Mouse (Mus musculus): ENCODE measurements at regions not wholly inside any gene's neighbourhood (a gene's known extent, or its start where the extent isn't known, plus 50 kb on each side); places are given as distances from the start of the nearest gene placed in this dataset.

DNA sequence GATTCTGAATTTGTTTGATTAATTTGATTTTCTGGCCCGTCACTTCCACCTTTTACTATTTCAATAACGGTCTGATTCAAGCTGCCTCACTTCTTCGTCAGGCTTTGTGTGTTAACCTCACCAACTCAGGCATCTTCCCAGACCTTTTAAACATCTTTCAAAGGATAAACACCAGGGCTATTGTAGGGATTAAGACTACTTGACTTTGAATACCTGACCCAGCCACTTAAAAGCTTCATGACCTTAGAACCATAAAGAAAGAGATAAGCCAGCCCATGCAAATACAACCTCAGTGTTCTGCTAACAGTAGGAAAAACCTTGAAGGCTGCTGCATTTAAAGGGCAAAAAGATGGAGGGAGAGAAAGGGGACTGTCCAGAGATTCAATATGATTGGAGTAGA lies 386.9 kb upstream of the Castor2 start:
- no peak for DNase-seq (ENCODE audit: low spot score in 2 of 2)

DNA sequence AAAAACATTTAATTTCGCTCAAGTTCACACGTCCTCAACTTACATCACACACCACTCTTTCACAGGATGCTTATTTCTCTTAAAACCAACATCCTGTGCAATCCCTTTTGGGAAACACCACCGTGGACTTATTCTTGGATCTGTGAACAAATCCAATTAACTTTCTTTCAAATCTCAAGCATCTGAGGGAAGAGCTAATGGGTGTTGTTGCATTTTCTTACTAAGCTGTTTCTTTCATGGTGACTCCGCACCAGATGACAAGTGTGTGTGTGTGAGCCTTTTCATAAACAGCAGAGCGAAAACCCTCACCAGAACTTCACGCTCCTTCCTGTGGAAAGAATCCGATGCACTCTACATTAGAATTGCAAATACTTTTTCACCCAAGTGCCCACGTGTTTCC lies 390.6 kb upstream of the Castor2 start:
- no peak for DNase-seq (ENCODE audit: low spot score in 2 of 2)

DNA sequence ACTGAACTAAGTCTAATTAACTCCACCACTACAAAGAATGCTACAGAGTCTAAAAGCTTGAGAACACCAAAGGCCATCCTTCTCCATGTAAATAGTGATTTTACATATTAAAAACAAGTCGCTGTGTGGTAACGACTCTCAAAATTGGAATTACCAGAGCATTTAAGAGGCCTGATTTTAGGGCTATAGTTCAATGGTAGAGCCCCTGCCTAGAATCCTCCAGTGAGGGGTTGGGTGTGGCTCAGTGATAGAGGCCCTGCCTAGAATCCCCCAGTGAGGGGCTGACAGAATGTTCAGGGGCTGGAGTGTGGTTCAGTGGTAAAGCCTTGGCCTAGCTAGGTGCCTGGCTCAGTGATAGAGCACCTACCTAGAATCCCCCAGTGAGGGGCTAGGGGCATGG lies 413.3 kb upstream of the Castor2 start:
- no peak for DNase-seq (ENCODE audit: low spot score in 2 of 2)

DNA sequence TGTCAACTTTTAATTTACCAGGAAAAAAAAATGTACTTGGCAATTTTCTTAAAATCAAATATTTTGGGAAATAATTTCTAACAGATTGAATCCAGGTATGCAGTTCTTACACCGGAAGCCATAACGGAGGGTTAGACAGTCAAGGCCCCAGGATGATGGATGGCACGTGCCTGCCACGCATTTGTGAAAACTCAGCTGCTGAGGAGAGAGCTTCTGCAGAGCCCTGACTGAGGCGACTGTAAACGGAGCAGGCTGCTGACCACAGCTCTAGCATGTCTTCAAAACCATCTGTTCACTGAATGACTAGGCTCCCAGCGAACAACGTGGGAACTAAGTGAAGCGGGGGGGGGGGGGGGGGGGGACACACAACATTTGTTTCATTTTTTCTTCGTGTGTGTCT lies 416.5 kb upstream of the Castor2 start:
- DNase-seq (ENCODE audit: low spot score in 2 of 2), result no peak

DNA sequence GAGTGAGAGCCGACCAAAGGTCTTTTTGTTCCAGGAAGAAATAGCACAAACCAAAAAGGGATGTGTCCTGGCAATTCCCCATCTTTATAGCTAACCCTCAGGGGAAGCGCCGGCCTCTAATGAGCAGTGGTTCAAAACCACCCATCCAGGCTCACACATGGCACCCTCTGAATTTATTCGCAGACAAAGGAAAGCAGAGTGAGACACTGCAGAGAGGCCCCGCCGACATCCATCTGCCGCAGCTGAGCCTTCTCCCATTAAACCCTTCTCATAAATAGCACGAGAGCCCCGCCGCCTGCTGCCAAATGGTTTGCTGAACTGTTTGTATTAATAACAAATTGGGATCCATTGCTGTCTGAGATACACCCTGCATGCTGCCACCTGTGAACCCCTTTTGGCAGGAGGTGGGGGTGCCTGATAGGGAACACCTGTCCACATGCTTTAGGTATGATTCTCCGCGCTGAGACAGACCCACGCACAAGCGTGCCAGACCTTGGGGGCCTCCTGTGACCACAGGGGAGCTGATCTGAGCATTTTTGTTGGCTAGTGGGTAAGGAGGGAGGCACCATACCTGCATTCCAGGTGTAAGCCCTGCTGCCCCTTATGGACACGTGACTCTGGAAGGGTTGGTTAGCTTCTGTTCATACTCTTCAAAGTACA lies 422.6 kb upstream of the Castor2 start:
- DNase-seq (ENCODE audit: low spot score in 2 of 2), result no peak

DNA sequence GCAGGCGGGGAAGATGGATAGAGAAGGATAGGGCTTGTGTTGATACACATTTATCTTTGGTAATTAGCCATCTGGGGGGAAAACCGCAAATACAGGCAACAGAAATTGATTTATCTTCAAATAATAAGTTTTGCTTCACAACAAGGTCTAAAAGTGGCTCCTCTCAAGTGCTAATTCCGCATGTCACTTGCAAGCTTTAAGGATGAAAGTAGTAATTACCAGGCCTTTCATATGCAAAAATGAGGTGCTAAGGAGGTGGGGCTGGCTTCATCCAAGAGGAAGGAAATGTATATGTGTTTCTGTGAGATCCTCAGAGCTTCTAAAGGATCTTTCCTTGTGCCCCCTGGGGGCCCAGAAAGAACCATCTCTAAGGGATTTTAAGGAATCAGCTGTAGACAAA lies 423.9 kb upstream of the Castor2 start:
- no peak for DNase-seq (ENCODE audit: low spot score in 2 of 2)

DNA sequence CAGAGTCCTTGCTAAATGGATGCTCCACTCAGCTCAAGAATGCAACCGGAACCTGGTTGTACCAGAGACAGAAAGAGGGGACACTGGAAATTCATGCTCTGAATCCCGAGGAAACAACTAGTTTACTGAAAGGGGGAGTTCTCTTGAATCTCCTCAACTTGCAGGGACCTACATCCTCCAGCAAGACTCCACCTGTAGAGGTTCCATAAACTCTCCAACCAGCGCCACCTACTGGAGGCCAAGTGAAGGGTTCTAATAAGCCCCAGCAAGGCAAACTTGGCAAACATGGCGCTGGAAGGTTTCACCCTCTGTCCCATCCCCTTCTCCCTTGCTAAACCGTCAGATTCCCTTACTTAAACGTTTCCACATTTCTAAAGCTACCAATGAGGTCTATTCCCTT lies 433.0 kb upstream of the Castor2 start:
- DNase-seq (ENCODE audit: low spot score in 2 of 2), result no peak

DNA sequence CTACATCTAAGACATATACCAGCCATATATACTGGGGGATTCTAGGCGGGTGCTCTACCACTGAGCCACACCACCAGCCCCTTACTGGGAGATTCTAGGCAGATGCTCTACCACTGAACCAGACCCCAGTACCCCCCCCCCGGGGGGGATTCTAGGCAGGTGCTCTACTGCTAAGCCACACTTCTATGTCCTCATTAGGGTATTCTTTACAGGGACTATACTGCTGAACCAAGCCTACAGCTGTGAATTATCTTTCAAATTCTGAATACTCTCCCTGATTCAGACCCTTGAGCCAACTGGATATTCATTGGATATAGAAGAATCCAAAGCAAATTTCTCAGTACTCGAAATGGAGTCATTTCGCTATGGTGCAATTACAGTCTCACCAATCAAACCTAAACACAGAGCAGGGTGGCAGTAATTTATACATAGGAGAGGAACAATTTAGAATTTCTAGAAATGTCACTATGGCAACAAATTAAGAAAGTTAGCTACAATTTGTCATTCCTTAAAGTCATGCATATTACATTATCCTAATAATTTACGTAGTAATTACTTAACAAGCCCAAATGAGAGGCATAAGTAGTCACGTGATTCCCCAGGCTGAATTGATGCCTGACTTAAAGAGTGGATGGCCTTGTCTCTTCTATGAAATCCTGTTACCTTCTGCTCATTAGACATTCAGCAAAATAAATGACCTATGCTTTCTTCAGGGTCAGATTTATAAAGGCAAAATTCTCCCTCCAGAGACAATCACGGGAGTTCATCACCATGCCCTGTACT lies 436.8 kb upstream of the Castor2 start:
- no peak for DNase-seq (ENCODE audit: low spot score in 2 of 2)

DNA sequence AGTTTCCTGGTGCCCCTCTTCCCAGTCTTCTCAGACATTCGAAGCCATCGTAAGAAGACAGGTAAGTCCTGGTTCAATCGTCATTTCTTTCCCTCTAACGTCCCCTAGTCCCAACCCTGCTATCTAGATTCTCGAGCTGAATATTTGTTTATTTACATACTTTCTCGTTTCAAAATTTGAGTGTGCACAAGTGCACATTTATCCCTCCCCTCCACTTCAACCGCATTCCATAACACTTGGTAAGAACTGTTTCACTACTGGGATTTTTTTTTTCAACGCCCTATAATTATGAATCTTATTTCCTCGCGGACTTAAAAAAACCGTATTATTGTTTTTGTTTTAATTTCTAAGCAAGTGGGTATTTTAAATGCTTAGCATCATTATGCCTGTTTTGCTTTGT lies 439.2 kb upstream of the Castor2 start:
- DNase-seq (ENCODE audit: low spot score in 2 of 2), result no peak

DNA sequence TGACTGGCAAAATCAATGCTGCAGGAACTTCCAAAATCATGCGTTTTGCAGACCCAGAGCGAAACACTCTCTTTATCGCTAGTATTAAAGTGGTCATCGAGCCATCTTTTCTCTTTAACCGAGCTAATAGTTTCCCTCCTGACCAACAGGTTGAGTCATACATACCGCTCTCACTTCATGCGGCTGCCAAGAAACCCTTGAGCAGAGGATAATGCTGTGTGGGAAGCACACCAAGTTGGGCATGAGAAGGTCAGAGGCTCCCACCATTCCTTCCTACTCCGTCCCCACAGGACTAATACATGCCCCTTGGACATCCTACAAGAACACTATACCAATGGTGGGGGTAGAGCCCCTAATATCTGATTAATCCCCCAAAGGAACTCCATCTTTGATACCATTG lies 442.7 kb upstream of the Castor2 start:
- DNase-seq (ENCODE audit: low spot score in 2 of 2), result no peak

DNA sequence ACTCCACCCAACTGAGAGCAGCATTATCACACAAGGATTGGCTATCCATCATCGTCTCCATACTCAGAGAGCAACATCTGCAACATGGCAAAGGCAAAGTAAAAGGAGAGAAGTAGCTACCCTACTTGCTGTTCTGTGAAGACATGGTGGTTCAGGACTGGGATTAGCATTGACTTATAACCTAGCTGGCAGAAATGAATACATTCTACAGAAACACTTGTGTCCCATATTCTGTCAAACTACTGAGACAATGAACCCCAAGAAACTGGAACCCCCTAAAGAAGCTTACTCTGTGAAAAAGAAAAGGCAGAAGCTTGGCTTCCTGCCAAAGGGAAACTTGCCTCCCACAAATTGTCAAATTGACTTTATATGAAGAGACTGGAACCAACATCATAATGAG lies 446.1 kb upstream of the Castor2 start:
- DNase-seq (ENCODE audit: low spot score in 2 of 2), result no peak

DNA sequence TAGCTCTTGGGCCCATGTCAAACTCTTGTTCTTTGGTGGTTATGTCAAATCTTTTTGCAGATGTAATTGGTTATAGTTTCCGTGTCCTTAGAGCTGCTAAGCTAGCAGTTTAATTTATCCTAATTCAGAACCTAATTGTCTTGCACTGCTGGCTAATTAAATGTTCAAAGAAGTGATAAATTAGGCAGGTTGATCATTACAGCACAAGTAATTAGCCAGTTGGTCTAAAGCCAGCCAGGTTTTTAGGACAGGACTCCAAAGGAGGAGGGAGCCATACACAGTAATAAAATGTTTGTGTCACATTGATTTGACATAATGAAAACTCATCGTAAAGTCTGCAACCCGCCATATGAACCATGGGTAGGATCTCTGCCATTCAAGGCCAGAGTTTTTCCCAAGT lies 449.3 kb upstream of the Castor2 start:
- DNase-seq (ENCODE audit: low spot score in 2 of 2), result no peak

DNA sequence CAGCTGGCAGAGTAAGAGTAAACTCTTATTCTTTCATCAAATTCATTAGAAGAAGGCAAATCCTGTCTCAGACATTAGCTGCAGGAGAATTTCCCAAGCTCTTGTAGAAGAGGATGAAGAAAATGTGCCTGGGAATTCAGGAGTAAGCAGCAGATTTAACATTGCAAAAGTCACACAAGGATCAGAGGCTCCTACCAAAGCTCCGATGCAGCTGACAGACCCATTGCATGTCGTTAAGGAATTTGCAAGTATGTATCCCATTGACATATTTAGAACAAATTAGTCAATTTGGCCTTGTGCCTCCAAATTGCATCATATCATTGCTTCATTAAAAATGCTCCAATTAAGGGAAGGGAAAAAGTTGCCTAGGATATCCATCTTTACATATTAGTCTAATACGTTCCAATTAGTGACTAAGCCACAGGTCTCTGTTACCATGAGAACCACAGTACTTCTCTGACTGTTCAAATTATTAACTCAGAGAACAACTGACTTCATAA lies 453.8 kb upstream of the Castor2 start:
- DNase-seq (ENCODE audit: low spot score in 2 of 2), result no peak

DNA sequence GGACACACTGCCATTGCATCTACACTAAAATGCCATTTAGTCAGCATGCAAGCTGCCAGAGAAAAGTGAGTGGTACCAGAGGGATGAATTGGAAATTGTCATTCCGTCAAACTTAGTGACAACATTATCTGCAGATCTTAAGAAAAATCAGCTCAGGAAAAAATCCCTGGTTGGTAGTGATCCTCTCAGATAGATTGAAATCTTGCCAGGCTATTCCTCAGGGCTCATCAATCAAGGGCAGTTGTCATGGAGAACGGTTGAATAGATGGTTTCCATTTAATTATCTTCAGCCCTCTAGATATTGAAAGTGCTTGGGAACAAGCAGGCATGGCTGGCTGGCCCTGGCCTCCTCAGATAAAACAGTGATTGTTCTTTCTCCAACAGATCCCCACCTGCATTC lies 456.2 kb upstream of the Castor2 start:
- DNase-seq (ENCODE audit: low spot score in 2 of 2), result no peak

DNA sequence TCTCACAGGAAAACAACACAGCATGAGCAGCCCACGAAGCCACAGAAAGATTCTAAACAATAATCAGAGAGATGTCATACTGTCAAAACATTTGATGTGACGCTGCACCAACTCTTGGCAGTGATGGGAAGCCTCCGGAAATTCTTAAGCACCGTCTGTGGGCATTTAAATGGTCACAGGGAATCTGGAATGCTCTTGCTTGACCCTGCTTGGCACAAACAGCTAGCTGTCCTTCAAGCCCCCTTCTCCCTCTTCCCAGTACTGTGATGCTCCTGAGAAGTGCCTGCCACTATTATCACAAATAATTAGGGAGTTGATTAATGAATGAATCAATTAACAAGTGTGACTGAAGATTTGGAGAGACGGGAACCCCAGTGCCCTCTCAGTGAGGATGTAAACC lies 465.0 kb upstream of the Castor2 start:
- DNase-seq (ENCODE audit: low spot score in 2 of 2), result no peak

DNA sequence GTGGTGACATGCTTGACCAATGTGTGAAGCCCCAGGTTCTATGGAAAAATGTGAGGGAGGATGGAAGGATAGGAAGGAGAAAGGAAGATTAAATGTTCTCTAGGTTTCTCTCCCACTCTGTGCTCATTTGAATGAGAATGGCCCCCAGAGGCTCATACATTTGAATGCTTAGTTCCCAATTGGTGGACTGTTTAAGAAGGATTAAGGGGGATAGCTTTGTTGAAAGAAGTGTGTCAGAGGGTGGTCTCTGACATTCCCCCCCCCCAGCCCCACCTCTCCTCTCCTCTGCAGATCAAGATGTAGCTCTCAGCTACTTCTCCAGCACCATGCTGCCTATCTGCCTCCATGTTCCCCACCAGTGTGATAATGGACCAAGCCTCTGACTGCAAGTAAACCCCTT lies 467.7 kb upstream of the Castor2 start:
- DNase-seq (ENCODE audit: low spot score in 2 of 2), result no peak

DNA sequence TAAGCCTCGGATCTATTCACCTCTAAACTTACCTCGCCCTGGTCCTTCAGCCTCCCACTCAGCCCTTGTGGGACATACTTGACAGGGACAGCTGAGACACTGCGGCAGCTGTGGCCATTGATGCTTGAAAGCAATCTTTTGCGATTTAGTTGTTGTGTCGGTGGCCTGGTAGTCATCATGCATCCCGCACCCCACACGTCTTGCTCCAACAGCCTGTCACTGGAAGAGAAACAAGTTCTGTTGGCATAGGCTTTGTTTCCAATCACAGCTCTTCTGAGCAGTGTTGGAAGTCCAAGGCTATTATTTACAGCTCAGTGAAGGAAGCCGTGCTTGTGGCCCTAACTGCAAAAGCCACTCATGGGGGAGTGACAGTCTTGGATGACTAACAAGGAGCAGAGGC lies 480.2 kb upstream of the Castor2 start:
- DNase-seq (ENCODE audit: low spot score in 2 of 2), result no peak

DNA sequence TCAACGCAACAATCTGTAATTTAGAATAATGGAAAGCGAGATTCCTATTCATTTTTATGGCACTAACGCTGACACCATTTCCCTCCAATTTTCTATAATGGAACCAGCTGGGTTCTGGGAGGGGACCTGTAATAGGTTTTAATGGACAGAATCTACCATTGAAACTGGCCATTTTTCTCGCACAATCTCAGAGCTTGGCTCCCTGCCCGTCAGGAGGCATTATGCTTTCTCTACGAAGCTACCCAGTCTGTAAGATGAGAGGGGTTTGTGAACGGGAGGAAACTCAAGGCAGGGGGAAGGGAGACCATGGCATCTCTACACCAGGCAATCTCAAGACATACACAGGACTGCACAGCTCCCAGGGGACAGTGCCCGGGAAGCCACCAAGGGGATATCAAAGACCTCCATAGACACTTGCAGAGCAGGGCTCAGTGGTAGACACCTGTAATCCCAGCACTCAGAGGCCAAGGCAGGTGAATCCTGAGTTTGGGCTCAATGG lies 498.2 kb upstream of the Castor2 start:
- no peak for DNase-seq (ENCODE audit: low spot score in 2 of 2)

DNA sequence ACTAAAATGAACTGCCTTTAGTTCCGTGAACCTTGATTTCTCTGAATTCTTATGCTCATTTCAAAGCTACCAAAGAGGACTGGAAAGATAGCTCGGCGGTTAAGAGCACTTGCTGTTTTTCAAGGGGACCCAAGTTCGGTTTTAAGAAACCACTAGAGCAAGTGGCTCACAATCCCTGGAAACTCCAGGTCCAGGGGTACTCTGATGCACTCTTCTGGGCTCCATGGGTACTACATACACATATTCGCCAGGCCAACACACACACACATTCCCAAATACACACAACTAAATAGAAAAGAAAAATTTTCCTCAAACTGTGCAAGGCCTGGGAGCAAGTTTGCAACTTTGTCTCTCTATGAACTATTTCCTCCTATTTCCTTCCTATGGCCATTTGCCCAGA lies 498.9 kb upstream of the Castor2 start:
- no peak for DNase-seq (ENCODE audit: low spot score in 2 of 2)

DNA sequence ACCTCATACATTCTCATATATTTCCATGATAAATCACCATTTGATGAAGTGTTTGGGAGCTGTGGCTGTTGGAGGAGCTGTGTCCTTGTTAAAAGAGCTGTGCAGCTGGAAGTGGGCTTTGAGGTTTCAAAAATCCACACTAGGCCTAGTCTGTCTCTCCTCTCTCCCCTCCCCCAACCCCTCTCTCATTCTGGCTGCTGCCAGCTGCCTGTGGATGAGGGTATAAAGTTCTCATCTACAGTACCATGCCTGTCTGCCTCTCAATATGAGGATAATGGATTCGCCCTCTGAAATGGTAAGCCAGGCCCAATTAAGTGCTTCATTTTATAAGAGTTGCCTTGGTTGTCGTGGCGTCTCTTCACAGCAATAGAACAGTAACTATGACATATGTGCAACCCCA lies 501.4 kb upstream of the Castor2 start:
- no peak for DNase-seq (ENCODE audit: low spot score in 2 of 2)

DNA sequence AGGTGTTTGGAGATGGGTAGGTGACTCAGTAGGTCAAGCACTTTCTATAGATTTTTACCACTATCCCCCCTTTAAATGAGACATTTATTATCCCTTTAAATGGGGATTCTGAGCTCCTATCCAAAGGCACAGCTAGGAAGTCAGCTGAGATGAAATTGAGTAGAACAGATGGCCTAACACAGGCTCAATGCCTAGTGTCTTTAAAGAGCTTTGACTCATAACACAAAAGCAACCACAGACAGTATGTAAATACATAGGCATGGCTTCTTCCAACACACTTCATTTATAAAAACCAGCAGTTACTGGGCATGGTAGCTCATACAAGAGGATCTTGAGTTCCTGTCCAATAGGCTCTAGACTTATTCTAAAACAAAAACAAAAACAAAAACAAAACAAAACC lies 513.0 kb upstream of the Castor2 start:
- no peak for DNase-seq (ENCODE audit: low spot score in 2 of 2)

DNA sequence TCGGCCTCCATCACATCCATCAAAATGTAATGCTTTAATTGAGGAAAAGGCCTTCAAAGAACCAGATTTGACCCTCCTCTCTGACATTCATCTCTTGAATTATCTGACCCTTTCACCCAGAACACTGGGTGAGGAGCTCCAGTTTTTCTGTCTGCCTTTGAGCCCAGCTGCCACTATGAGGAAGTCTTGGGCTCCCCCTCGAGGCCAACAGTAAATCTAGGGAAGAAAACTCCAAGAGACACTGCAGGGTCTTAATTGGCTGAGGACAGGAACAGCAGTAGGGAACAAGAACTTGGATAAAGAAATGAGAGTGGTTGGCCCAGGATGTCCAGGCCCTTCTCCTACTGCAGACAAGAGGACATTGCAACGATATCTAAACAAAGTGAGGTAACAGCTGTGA lies 514.3 kb upstream of the Castor2 start:
- DNase-seq (ENCODE audit: low spot score in 2 of 2), result no peak

DNA sequence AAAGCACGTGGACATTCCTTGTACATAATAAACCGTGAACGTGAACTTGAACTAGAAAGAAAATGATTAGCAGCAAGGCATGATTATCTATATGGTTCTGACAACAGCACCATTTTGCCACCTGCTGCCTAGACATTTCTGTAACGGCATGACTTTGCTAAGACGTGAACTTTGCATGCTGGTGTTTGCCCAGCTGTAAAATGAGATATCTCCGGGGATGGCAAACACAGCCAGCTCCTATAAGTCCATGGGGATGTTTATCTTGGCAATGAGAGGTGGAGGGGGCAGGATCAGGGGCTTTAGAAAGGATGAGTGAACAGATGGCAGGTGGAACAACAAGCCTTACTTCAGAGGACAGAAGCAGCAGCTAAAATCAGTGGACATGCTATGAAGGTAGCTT lies 522.9 kb upstream of the Castor2 start:
- no peak for DNase-seq (ENCODE audit: low spot score in 2 of 2)

All from thymus, postnatal 10 days (tissue).